Mouse (Mus musculus): ENCODE data around the gene Sik3. TPM values are rescaled to one million over a fixed set of nuclear protein-coding genes. Genes with fewer than 3 reads are reported as not detected.

The Sik3 gene
- polyA plus RNA-seq, 1 experiment from 2014 or later: 9.6 TPM

GRCm38 (mm10) chr9:46175938-46176375, 163.3 kb downstream of the Sik3 start:
- no peaks in the 10 kb centered on the region for H3K27me3 ChIP-seq (replicated peaks; ENCODE audit: control insufficient read depth, insufficient read depth, low read length)
- H3K9me3 ChIP-seq (ENCODE audit: control insufficient read depth, low read length): no peaks in the 10 kb centered on the region
- ATAC-seq (replicated peaks; ENCODE audit: low FRiP score, low TSS enrichment, low read depth) (no peak), DNase-seq (ENCODE audit: low spot score) (no peak)
- peak overlapping the region; percentile 47; the same call in 1 of the 2 replicates for H3K27ac ChIP-seq (ENCODE audit: low read depth)
- H3K4me2 ChIP-seq (ENCODE audit: low read length): no peak overlapping the region
- H3K4me1 ChIP-seq (replicated peaks; ENCODE audit: control insufficient read depth, insufficient read depth, low read length): peaks cover 32% of the 10 kb centered on the region
- no peak overlapping the region for H3K9ac ChIP-seq (ENCODE audit: low read length)
- 21% methylated on average over 1 of the region's 1 CpGs for WGBS
- peaks cover 14% of the 10 kb centered on the region for H3K36me3 ChIP-seq (ENCODE audit: control insufficient read depth, insufficient read depth, low read length)
- H3K4me3 ChIP-seq (ENCODE audit: low read depth, low read length): no peak overlapping the region

- no peak overlapping the region for H3K9ac ChIP-seq (ENCODE audit: low read length)
- no peak for DNase-seq (ENCODE audit: low spot score)
- no peak for ATAC-seq (replicated peaks; ENCODE audit: low FRiP score, low TSS enrichment, low read depth)
- H3K9me3 ChIP-seq (ENCODE audit: control insufficient read depth, low read length): no peaks in the 10 kb centered on the region
- no peak overlapping the region for H3K27ac ChIP-seq (ENCODE audit: low read depth)
- H3K4me1 ChIP-seq (replicated peaks; ENCODE audit: control insufficient read depth, insufficient read depth, low read length): peaks cover 34% of the 10 kb centered on the region
- no peak overlapping the region for H3K4me2 ChIP-seq (ENCODE audit: low read length)
- H3K27me3 ChIP-seq (replicated peaks; ENCODE audit: control insufficient read depth, insufficient read depth, low read length): no peaks in the 10 kb centered on the region
- H3K4me3 ChIP-seq (ENCODE audit: low read depth, low read length): no peak overlapping the region
- WGBS: 86% methylated on average over 4 of the region's 4 CpGs
- H3K36me3 ChIP-seq (ENCODE audit: control insufficient read depth, insufficient read depth, low read length): peaks cover 14% of the 10 kb centered on the region
Observed at GRCm38 (mm10) chr9:46176613-46177012, 164.0 kb downstream of the Sik3 start.

- Histone ChIP-seq H3K4me3 (ENCODE audit: low read depth, low read length) (no peak overlapping the region), H3K9ac (ENCODE audit: low read length) (no peak overlapping the region), H3K36me3 (ENCODE audit: control insufficient read depth, insufficient read depth, low read length) (peaks cover 14% of the 10 kb centered on the region), H3K27me3 (replicated peaks; ENCODE audit: control insufficient read depth, insufficient read depth, low read length) (no peaks in the 10 kb centered on the region), H3K27ac (ENCODE audit: low read depth) (no peak overlapping the region), H3K9me3 (ENCODE audit: control insufficient read depth, low read length) (no peaks in the 10 kb centered on the region), H3K4me2 (ENCODE audit: low read length) (no peak overlapping the region), H3K4me1 (replicated peaks; ENCODE audit: control insufficient read depth, insufficient read depth, low read length) (peaks cover 26% of the 10 kb centered on the region)
- ATAC-seq (replicated peaks; ENCODE audit: low FRiP score, low TSS enrichment, low read depth) (no peak), DNase-seq (ENCODE audit: low spot score) (no peak)
- WGBS: 78% methylated on average over 9 of the region's 9 CpGs
Observed at GRCm38 (mm10) chr9:46178595-46178994, 166.0 kb downstream of the Sik3 start.

- Histone ChIP-seq H3K4me3 (ENCODE audit: low read depth, low read length) (no peak overlapping the region), H3K27me3 (replicated peaks; ENCODE audit: control insufficient read depth, insufficient read depth, low read length) (no peaks in the 10 kb centered on the region), H3K4me1 (replicated peaks; ENCODE audit: control insufficient read depth, insufficient read depth, low read length) (peaks cover 5% of the 10 kb centered on the region), H3K9me3 (ENCODE audit: control insufficient read depth, low read length) (no peaks in the 10 kb centered on the region), H3K4me2 (ENCODE audit: low read length) (no peak overlapping the region), H3K9ac (ENCODE audit: low read length) (no peak overlapping the region), H3K27ac (ENCODE audit: low read depth) (no peak overlapping the region), H3K36me3 (ENCODE audit: control insufficient read depth, insufficient read depth, low read length) (peaks cover 14% of the 10 kb centered on the region)
- DNase-seq (ENCODE audit: low spot score) (no peak), ATAC-seq (replicated peaks; ENCODE audit: low FRiP score, low TSS enrichment, low read depth) (no peak)
- WGBS: 60% methylated on average over 8 of the region's 8 CpGs
Observed at GRCm38 (mm10) chr9:46181297-46181696, 168.7 kb downstream of the Sik3 start.

GRCm38 (mm10) chr9:46184542-46184941, 171.9 kb downstream of the Sik3 start:
- DNase-seq (ENCODE audit: low spot score) (no peak), ATAC-seq (replicated peaks; ENCODE audit: low FRiP score, low TSS enrichment, low read depth) (no peak)
- H3K4me3 ChIP-seq (ENCODE audit: low read depth, low read length): no peak overlapping the region
- H3K4me2 ChIP-seq (ENCODE audit: low read length): no peak overlapping the region
- WGBS: 45% methylated on average over 5 of the region's 5 CpGs
- H3K36me3 ChIP-seq (ENCODE audit: control insufficient read depth, insufficient read depth, low read length): 0 out of 2 replicates have a peak, but pooled peaks cover 6% of the 10 kb centered on the region
- H3K9me3 ChIP-seq (ENCODE audit: control insufficient read depth, low read length): no peaks in the 10 kb centered on the region
- H3K9ac ChIP-seq (ENCODE audit: low read length): no peak overlapping the region
- H3K27ac ChIP-seq (ENCODE audit: low read depth): peak overlapping the region; percentile 62
- H3K4me1 ChIP-seq (replicated peaks; ENCODE audit: control insufficient read depth, insufficient read depth, low read length): peaks cover 5% of the 10 kb centered on the region; the same call in 1 of the 2 replicates
- H3K27me3 ChIP-seq (replicated peaks; ENCODE audit: control insufficient read depth, insufficient read depth, low read length): no peaks in the 10 kb centered on the region

DNA sequence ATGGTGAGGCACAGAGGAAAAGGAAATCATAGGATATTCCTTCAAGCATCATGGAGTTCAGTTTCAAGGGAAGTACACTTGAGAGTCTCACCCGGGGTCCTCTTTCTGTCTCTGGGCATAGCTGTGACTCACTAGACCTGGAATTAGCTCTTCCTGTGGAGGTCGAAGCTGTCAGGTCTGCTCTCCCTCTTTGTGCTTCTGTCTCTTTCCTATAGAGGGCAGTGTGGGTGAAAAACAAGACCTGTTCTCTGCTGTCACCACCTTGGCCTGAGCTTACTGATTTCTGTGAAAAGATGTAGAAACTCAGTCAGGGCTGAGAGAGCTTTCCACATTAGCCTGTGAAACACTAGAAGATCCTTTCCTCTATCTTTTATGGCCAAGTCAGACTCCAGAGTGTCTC, 172.6 kb downstream of the Sik3 start:
- 0 out of 2 replicates have a peak, but pooled peaks cover 6% of the 10 kb centered on the region for H3K36me3 ChIP-seq (ENCODE audit: control insufficient read depth, insufficient read depth, low read length)
- WGBS: 40% methylated on average over 2 of the region's 2 CpGs
- ATAC-seq (replicated peaks; ENCODE audit: low FRiP score, low TSS enrichment, low read depth) (no peak), DNase-seq (ENCODE audit: low spot score) (no peak)
- H3K4me3 ChIP-seq (ENCODE audit: low read depth, low read length): no peak overlapping the region
- no peak overlapping the region for H3K27ac ChIP-seq (ENCODE audit: low read depth)
- no peak overlapping the region for H3K9ac ChIP-seq (ENCODE audit: low read length)
- H3K4me1 ChIP-seq (replicated peaks; ENCODE audit: control insufficient read depth, insufficient read depth, low read length): peaks cover 5% of the 10 kb centered on the region; the same call in 1 of the 2 replicates
- no peaks in the 10 kb centered on the region for H3K9me3 ChIP-seq (ENCODE audit: control insufficient read depth, low read length)
- H3K27me3 ChIP-seq (replicated peaks; ENCODE audit: control insufficient read depth, insufficient read depth, low read length): no peaks in the 10 kb centered on the region
- no peak overlapping the region for H3K4me2 ChIP-seq (ENCODE audit: low read length)

DNA sequence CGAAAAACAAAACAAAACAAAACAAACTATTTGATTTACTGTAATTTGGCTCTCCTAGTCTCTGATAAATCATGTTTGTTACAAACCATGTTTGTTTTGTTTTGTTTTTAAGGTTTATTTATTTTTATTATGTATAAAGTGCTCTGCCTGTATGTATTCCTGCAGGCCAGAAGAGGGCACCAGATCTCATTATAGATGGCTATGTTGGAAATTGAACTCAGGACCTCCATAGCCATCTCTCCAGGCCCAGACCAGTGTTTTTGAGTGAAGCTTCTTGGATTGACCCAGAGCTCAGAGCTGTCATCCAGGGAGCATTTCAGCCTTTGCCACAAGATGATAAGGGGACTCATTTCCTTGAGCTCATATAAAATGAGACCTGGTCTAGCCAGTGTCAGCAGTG, 173.8 kb downstream of the Sik3 start:
- H3K9ac ChIP-seq (ENCODE audit: low read length): no peak overlapping the region
- no peaks in the 10 kb centered on the region for H3K9me3 ChIP-seq (ENCODE audit: control insufficient read depth, low read length)
- no peaks in the 10 kb centered on the region for H3K27me3 ChIP-seq (replicated peaks; ENCODE audit: control insufficient read depth, insufficient read depth, low read length)
- H3K4me3 ChIP-seq (ENCODE audit: low read depth, low read length): no peak overlapping the region
- DNase-seq (ENCODE audit: low spot score): no peak
- H3K4me2 ChIP-seq (ENCODE audit: low read length): no peak overlapping the region
- 79% methylated on average over 1 of the region's 1 CpGs for WGBS
- H3K36me3 ChIP-seq (ENCODE audit: control insufficient read depth, insufficient read depth, low read length): 0 out of 2 replicates have a peak, but pooled peaks cover 6% of the 10 kb centered on the region
- no peak for ATAC-seq (replicated peaks; ENCODE audit: low FRiP score, low TSS enrichment, low read depth)
- no peak overlapping the region for H3K27ac ChIP-seq (ENCODE audit: low read depth)
- peaks cover 3% of the 10 kb centered on the region; the same call in 1 of the 2 replicates for H3K4me1 ChIP-seq (replicated peaks; ENCODE audit: control insufficient read depth, insufficient read depth, low read length)

GRCm38 (mm10) chr9:46188370-46188769, 175.8 kb downstream of the Sik3 start:
- Histone ChIP-seq H3K27ac (ENCODE audit: low read depth) (no peak overlapping the region), H3K4me3 (ENCODE audit: low read depth, low read length) (no peak overlapping the region), H3K4me1 (replicated peaks; ENCODE audit: control insufficient read depth, insufficient read depth, low read length) (peaks cover 2% of the 10 kb centered on the region; the same call in 1 of the 2 replicates), H3K36me3 (ENCODE audit: control insufficient read depth, insufficient read depth, low read length) (0 out of 2 replicates have a peak, but pooled peaks cover 6% of the 10 kb centered on the region), H3K9me3 (ENCODE audit: control insufficient read depth, low read length) (no peaks in the 10 kb centered on the region), H3K4me2 (ENCODE audit: low read length) (no peak overlapping the region), H3K27me3 (replicated peaks; ENCODE audit: control insufficient read depth, insufficient read depth, low read length) (no peaks in the 10 kb centered on the region), H3K9ac (ENCODE audit: low read length) (no peak overlapping the region)
- WGBS: 84% methylated on average over 4 of the region's 4 CpGs
- ATAC-seq (replicated peaks; ENCODE audit: low FRiP score, low TSS enrichment, low read depth): no peak
- no peak for DNase-seq (ENCODE audit: low spot score)

- Histone ChIP-seq H3K4me2 (ENCODE audit: low read length) (no peak overlapping the region), H3K4me3 (ENCODE audit: low read depth, low read length) (no peak overlapping the region), H3K9ac (ENCODE audit: low read length) (no peak overlapping the region), H3K27me3 (replicated peaks; ENCODE audit: control insufficient read depth, insufficient read depth, low read length) (no peaks in the 10 kb centered on the region), H3K9me3 (ENCODE audit: control insufficient read depth, low read length) (no peaks in the 10 kb centered on the region), H3K4me1 (replicated peaks; ENCODE audit: control insufficient read depth, insufficient read depth, low read length) (peaks cover 2% of the 10 kb centered on the region; the same call in 1 of the 2 replicates), H3K27ac (ENCODE audit: low read depth) (no peak overlapping the region), H3K36me3 (ENCODE audit: control insufficient read depth, insufficient read depth, low read length) (peaks cover 8% of the 10 kb centered on the region; the same call in 1 of the 2 replicates)
- WGBS: 82% methylated on average over 5 of the region's 5 CpGs
- DNase-seq (ENCODE audit: low spot score) (no peak), ATAC-seq (replicated peaks; ENCODE audit: low FRiP score, low TSS enrichment, low read depth) (no peak)
Observed at GRCm38 (mm10) chr9:46188956-46189355, 176.3 kb downstream of the Sik3 start.

Data from intestine, embryonic 14.5 days (tissue).